Mouse (Mus musculus): ENCODE data around the gene Rbfox1.

The Rbfox1 gene

DNA sequence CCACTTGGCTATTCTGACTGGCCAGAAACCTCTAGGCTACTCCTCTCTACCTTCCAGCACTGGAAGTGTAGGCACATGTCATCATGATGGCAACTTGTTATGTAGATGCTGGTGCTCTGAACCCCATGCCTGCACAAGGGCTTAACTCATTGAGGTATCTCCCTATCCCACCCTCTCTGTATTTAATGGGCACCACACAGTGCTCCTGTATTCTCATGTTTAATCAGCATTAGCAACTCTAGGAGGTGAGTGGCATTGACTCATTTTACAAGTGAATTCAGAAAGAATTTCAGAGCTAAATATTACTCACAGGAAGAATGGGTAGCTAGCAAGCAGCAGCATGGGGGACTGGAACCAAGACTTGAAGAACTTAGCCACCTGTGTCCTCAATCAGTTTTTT is 321.3 kb downstream of the Rbfox1 start:
- no peak for DNase-seq (ENCODE audit: low spot score in 2 of 2)

DNA sequence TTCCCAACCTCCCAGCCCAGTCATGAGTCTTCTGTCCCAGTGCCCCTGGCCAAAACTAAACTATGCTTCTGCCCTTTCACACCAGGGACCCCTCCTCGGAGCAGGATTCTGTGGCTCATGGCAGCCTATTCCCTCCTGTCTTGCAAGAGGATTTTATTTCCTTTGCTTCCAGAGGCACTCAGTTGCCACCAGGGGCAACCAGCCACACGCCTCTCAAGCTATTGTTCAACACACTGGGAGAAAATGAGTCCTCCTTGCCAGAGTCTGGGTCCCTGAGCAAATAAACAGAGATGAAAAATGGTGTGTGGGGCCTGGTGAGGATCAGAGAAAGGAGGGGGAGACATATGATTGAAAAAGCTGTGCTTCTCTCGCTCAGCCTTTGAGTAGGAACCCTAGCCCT is 327.8 kb downstream of the Rbfox1 start:
- DNase-seq (ENCODE audit: low spot score in 2 of 2), result no peak

DNA sequence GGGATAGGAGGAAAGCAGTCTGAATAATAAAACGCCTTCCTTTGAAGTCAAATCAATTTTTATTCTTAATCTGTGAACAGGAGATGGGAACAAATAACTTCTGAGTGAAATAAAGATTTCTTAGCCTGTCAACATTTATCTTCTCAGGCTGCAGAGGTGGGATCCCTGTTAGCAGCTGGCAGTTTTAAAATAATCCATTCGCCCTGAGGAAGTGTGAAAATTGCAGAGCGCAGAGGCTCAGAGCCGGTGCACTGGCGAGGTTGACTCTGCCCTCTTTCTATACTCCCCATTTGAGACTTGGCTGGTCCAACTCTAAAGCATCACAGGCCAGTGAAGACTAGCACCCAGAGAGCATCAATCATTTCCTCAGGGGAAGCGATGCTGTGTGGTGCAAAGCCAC is 342.3 kb downstream of the Rbfox1 start:
- DNase-seq (ENCODE audit: low spot score in 2 of 2), result no peak

DNA sequence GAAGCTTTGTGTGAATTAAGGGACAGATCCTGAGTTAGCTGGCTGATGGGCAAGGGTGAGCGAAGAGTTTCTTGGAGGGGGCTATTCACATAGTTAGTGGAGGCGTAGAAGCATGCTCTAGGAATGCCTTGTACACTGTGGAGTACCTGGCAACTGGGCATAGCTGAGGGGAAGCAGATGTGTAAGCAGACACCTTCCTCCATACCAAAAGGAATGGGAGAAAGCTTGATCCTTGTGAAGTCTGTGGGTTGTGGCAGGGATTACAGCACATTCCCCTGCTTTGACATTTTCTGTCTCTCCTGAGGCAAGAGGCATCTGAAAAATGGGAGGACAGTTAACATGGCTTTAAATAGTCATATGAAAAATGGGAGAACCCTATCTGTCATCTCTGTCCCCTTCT is 347.8 kb downstream of the Rbfox1 start:
- DNase-seq (ENCODE audit: low spot score in 2 of 2), result no peak

DNA sequence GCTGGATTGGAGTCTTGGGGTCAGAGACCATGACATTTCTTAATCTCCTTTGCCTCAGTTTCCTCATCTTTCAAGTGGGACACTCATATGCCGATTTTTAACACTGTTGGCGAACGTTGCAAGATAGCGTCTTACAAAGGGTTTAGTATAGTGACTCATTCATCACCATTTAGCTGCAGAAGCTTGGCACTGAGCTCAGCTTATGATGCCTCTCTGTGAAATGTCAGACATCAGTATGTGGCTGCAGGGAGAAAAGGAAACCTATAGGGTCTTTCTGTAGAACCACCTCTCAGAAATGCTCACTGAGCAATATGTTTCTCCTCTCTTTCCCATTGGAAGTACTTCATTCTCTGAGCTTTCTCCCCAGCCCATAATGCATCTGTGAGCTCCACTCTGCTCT is 356.2 kb downstream of the Rbfox1 start:
- no peak for DNase-seq (ENCODE audit: low spot score in 2 of 2)

DNA sequence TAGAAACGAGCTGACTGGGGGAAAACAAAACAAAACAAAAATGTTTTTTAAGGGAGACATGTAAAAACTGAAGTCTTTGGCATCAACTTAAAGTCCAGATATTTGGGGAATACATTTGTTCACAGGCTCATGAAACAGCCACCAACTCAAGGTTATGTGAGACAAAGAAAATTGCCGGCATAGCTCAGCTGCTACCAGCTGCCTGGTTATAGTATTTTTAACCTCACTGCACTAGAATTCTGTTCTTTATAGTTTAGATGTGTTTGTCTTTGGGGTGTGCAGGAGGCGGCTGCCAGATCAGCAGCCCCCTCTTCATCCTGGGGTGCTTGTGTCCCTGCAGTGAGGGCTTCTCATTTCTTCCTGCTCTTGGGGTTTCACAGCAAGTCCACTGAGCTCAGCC is 357.3 kb downstream of the Rbfox1 start:
- DNase-seq (ENCODE audit: low spot score in 2 of 2), result no peak

DNA sequence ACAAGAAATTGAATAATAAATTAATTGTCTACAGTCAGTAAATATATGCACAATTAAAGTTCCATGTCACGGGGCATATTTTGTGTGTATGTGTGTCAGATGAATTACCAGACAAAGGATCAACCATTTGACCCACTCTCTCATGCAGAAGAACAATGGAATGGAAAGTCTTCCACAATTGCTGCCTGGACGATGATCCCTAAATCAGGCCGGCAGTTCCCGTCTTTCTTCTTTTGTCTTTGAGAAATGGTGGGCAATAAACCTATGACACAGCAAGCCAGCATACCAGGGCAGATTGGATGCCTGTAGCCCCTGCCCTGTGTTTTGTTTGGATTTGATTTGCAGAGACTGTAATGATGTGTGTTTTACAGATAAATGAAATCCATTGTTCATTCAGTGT is 362.4 kb downstream of the Rbfox1 start:
- DNase-seq (ENCODE audit: low spot score in 2 of 2), result no peak

DNA sequence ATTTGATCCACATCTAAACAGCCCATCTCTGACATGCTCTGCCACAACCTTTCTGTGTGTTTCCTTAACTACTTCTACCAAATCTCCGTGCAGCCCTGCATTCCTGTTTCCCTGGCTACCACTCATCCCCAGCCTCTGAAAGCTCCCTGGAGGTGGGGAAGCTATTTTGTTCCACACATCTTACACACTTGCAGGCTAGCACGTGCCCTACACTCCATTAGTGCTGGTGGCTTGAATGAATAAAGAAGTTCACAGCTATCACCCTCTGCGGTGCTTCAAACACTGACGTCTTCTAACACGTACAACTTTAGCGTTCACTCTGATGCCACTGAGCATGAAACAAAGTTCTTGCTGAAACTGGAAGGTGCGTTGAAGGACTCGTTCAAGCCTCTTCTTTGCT is 379.4 kb downstream of the Rbfox1 start:
- DNase-seq (ENCODE audit: low spot score in 2 of 2), result no peak

DNA sequence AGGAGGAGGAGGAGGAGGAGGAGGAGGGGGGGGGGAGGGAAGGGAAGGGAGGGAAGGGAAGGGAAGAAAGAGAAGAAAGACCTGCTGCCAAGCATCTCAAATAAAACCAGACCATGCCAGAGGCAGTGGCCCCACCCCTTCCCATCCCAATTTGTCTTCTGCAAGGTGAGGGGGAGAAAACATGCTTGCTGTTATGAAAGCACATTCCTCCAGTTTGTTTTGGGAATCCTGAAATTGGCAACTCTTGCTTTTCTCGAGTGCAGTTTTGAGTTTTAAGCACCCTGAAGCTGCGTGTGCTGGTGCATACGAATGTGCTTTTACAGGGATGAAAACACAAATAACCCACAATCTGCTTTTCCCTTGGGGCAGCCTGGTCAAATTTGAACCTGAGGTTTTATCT is 380.5 kb downstream of the Rbfox1 start:
- no peak for DNase-seq (ENCODE audit: low spot score in 2 of 2)

DNA sequence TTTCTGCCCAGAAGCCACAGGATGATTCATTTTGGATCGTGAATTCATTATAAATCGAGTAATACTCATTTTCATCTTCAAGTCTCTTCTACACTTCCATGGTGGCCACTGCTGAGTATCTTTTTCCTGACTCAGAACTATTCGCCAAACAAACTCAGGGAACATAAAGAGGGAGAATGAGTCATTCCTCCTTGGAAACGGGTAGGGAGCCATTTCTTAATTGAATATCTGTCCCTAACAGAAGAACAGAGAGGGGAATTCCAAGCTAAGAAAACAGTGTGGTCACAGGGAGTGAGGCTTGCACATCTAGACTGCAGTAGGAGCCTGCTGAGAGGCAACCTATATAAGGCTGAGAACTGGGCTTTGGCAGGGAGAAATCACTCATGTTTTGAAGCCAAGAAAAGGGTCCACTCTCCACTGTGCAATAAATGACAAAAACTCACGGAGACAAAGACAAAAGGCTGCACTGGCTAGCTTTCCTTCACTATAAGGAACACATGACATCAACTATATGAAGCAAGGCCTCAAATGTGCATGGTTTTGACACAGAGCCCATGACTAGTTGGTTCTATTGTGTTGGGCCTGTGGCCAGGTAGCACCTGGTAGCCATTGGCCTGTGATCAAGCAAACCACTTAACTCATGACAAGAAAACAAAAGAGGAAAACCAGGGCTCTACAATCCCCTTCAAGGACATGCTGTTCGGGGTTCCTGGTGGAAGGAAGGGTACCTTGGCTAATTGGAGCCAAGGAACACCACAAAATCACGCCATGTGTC is 386.6 kb downstream of the Rbfox1 start:
- no peak for DNase-seq (ENCODE audit: low spot score in 2 of 2)

DNA sequence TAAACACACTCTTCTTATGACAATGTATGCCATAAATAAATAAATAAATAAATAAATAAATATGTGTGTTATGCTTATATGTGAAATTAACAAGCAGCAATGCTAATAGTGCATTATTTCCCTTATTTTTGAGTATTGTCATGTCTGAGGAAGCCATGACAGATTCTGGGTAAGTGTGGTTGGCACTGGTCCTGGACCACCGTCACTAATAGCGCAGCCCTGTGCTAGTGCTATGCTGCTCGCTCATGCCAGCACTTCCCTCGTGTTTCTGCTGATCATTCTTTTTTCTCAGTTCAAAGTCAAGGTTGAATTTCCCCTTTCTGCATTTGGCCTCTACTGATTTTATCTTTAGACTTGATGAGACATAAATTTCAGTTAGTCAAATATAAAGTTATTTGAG is 398.3 kb downstream of the Rbfox1 start:
- no peak for DNase-seq (ENCODE audit: low spot score in 2 of 2)

DNA sequence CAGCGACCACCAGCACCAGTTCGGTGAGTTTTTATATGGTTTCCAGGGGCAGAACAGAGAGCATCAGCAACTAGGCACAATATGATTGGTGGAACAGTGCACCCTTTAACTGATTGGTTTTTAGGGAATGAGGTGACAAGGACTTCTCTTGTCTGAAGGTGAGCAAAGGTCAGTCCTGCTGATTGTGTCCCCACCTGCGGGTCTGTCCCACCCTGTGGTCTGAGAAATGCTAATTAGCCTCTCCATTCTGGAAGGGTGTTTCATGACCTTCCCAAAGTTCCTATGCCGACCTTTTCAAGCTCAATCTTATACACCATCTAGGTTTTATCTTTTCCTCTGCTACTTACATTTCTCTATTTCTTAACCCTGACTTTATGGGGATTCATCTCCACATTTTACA is 399.2 kb downstream of the Rbfox1 start:
- no peak for DNase-seq (ENCODE audit: low spot score in 2 of 2)

DNA sequence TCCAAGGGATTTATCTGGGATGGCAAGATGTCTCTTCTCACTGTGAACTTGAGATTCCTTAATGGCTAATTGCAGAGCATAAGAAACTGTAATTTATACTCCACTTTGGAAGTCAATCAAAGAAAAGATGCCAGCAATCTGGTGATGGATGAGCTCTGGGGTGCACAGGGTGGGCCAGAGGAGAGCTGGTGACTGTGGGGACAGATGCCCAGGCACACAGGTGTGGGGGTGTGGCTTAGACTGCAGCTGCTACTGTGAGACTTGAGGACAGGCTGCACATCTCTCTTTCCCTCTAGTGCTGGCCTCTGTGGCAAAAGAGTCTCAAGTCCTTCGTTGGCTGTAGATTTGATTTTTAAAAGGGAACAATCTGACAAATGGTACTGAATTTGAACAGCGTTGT is 402.5 kb downstream of the Rbfox1 start:
- no peak for DNase-seq (ENCODE audit: low spot score in 2 of 2)

DNA sequence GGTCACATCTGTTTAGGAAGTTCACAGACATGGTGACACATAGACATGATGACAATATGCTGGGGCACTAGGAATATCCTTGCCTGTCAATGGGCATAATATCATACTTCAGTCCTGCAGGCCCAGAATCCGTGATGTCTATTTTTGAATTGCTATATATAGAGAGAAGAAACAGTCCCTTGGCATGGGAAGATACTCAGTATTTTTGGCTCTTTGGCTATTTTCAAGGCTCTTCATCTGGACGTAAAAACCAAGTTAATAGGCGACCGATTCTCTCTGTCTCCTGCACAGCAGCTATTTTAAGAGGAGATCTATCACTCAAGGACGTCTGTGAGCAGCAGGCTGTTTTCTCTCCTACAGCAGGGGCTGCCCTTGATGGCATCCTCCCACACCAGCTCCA is 415.0 kb downstream of the Rbfox1 start:
- no peak for DNase-seq (ENCODE audit: low spot score in 2 of 2)

DNA sequence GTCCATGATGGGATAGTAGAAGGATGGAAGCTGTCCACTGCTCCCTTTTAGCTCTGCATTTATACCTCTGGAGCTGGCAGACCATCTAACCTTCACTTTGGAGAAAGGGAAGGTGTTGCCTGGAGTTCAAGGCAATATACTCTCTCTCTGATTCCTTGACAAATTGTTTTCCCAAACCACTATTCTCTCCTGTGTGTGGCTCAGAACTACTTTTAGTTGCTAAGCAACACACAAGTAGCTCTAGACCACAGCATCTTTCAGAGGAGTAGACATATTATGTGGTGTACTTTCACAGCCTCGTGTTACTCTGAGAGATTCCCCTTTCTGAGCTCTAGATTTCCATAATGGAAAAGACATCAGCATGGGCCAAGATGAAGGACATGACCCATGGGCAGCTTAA is 417.9 kb downstream of the Rbfox1 start:
- DNase-seq (ENCODE audit: low spot score in 2 of 2), result no peak

DNA sequence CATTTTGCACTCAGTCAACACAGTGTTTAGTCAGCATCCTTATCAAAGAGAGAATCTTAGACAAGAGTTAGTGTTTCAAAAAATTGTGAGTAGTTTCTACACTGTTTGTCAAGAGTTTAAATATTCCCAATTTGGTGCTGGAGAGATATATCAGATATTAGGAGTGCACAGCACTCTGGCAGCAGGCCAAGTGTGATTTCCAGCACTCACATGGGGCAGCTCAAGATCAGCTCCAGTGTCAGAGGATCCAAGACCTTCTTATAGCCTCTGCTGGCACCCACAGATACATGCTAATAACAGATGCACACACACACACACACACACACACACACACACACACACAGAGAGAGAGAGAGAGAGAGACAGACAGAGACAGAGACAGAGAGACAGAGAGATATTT is 424.8 kb downstream of the Rbfox1 start:
- no peak for DNase-seq (ENCODE audit: low spot score in 2 of 2)

DNA sequence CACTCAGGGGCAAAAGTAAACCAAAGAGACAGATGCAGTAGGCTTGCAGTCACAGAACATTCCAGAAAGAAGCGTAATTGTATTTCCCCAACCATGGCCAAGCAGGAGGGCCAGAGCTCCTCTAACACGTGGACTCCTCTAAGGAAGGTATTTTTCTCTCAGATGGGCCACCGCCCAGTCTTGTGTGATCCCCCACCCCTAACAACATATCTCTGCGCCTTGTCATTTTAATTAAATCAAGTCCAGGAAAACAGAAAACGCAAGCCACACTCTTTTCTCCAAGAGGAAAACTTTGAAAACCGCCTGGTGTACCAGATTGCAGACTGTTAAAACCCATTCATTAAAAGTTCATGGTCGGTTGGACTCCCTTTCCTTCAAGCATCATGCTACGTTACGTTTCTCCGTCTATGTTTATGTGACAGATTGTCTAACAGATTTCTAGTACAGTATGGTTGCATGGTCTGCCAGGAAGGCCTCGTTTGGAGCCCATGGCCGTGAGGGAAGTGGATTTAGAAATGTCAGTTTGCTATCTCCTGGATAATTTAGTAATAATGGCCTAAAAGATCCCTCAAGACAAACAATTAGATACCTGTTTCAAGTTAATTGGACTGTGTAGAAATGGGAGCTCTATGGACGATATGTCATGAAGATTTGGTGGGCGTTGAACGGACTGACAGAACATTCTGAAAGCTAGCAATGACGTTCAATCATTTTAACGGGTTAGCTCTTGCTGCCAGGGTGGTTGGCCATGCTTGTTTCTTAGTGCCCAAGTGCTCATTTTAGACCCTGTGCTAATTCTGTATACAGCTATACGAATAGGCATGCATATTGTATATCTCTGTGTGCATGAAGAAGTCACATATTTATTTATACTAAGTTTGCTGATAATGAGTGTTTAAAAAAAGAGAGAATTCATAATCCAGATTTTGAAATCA is 425.9 kb downstream of the Rbfox1 start:
- DNase-seq (ENCODE audit: low spot score in 2 of 2), result no peak

DNA sequence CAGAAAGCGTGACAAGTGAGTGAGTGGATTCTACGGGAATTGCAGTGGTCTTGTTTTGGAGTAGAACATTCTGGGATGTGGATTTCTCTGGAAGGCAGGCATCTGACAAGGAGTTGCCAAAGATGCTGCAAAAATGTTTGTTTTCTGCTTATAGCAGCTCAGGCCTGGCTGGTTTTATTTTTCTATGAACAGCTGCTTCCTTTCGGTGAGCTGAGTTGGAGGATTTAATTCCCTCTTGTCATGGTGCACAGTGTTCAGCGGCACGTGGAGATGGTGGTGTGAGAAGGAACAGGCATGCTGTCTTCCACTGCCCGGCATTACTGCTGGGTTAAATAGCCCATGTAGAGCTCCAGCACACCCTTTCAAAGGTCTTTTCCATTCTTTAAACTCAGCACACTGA is 428.5 kb downstream of the Rbfox1 start:
- DNase-seq (ENCODE audit: low spot score in 2 of 2), result no peak

DNA sequence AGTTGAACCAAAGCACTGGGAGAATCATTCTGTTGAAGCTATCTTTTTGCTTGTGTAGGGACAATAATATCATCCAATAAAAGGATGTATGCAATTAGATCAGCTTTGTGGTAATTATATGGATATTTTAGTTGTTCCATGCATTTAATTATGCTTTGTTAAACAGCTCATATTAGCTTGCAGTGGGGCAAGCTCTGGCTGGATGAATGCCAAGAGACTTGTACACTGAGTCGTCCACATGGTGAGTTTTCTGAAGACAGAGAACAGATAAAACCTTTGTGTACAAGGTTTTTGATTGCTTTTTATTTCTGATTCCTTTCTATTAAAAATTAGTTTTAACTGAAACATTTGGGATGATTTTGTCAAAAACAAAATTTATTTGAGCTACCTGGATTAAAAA is 439.7 kb downstream of the Rbfox1 start:
- DNase-seq (ENCODE audit: low spot score in 2 of 2), result no peak

DNA sequence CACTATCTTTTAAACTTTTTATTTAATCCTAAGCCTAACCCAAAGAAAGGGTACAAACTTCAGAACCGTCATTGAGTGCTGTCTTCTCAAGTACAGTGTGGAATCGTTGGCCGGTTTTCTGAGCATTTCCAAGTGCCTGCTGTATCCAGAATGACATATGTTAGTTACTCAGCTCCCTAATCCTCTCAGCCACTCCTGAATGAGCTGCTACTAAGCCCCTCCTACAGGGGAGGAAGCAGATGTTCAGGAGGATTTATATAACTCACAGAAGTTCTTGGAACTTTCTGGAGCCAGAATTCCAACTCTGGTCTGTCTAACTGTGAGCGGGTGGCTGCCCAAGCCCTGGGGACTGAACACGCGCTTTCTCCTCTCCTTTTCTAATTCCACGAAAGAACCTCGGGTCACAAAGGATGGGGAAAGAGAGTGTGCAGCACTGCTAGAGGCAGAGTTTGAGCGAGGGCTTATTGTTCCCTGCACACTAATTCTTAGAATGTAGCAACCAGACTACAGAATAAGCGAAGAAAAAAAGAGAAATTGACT is 446.3 kb downstream of the Rbfox1 start:
- no peak for DNase-seq (ENCODE audit: low spot score in 2 of 2)

DNA sequence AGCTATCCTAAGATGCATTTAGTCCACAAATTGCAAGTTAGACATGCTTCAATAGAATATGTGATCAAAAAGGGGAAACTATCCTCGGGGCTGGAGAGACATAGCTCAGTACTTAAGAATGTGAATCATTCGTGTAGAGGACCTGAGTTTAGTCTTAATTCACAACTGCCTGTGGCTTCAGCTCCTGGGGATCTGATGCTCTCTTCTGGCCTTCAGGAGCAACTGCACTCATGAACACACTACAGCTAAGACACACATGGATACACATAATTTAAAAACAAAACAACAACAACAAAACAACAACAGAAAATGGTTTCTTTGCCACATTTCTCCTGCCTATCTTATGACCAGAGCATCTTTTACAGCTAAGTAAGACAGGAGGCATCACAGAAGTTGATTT is 448.1 kb downstream of the Rbfox1 start:
- no peak for DNase-seq (ENCODE audit: low spot score in 2 of 2)

DNA sequence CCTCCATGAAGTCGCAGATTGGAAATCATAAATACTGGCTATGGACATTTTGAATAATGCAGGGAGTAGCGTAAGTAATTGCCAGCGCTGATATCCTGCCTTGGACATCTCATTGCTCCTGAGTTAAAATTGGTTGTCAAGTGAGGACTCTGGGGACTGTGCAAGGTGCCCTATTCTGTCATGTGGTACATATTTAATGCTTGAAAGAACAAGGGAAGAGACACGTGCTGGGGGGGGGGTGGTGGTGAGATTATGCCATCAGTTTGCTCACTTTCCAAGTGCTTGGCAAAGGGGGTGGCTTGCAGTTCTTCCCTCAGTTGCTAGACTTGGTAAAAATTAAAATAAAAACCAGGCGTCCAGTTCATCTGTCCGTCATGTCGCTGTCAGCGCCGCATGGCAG is 462.9 kb downstream of the Rbfox1 start:
- DNase-seq (ENCODE audit: low spot score in 2 of 2), result no peak

Data from spleen, postnatal 36 days (tissue).